Mouse (Mus musculus) megakaryocyte, adult 5-6 weeks (primary cell): Measurements from ENCODE around the gene Dusp8. TPM values are rescaled to one million over a fixed set of nuclear protein-coding genes. Genes with fewer than 3 reads are reported as not detected.
A peak's percentile ranks its signal among the peaks of the same experiment; 100 is the strongest.

Experiments
- ATAC-seq: 2 replicates; pipeline ENCODE4 v1.8.0; 2016; ENCODE audit warnings: mild to moderate bottlenecking, inconsistent platforms; ENCODE audit not compliant: poor library complexity, severe bottlenecking
- total RNA-seq, 2 experiments: library from RNA; stranded (forward) in 1 of 2; stranded (reverse) in 1 of 2; fragments of 153-499, 151-499 nt in 1 of 2; fragments of 221-1000, 200-1000 nt in 1 of 2; gene quantifications; 2 replicates each; pipeline versions ENCODE4 v1.2.3 to v1.2.4; 2015 to 2017

Gene Dusp8
- total RNA-seq, 2 experiments from 2014 or later = not detected

- ATAC-seq = peak; percentile 49
Observed at GRCm38 (mm10) chr7:142056601-142057061, 39.0 kb downstream of the Dusp8 start.

GRCm38 (mm10) chr7:142055431-142055830, 40.2 kb downstream of the Dusp8 start:
- no peak for ATAC-seq

GRCm38 (mm10) chr7:142050536-142050935, 45.1 kb downstream of the Dusp8 start:
- ATAC-seq = no peak

GRCm38 (mm10) chr7:142045932-142046331, 49.7 kb downstream of the Dusp8 start:
- no peak for ATAC-seq

GRCm38 (mm10) chr7:142045344-142045743, 50.3 kb downstream of the Dusp8 start:
- ATAC-seq = no peak

GRCm38 (mm10) chr7:142040756-142041155, 54.9 kb downstream of the Dusp8 start:
- peak; percentile 86 for ATAC-seq

- peak; percentile 71 for ATAC-seq
Observed at GRCm38 (mm10) chr7:142037553-142038170, 58.0 kb downstream of the Dusp8 start.

GRCm38 (mm10) chr7:142035048-142035811, 60.4 kb downstream of the Dusp8 start:
- ATAC-seq = no peak

- ATAC-seq = no peak
Observed at GRCm38 (mm10) chr7:142034198-142034597, 61.4 kb downstream of the Dusp8 start.

GRCm38 (mm10) chr7:142030073-142030472, 65.6 kb downstream of the Dusp8 start:
- no peak for ATAC-seq

Other genes with a start within 250 kb of the Dusp8 start
- 29.0 and 30.9 TPM in 2 replicates for gene Tollip, start 177.3 kb downstream of the Dusp8 start, total RNA-seq (2015)
- 30.7 and 38.7 TPM in 2 replicates for gene Tollip, start 177.3 kb downstream of the Dusp8 start, total RNA-seq (2017)
- not detected in 2 replicates for gene Brsk2, start 146.1 kb downstream of the Dusp8 start, total RNA-seq (2015)
- gene Brsk2, start 146.1 kb downstream of the Dusp8 start, total RNA-seq (2017) = not detected in 2 replicates
- 25.5 and 34.4 TPM in 2 replicates for gene Mob2, start 34.8 kb downstream of the Dusp8 start, total RNA-seq (2015)
- 29.7 and 31.7 TPM in 2 replicates for gene Mob2, start 34.8 kb downstream of the Dusp8 start, total RNA-seq (2017)
- gene Gm45618, start 24.9 kb upstream of the Dusp8 start, total RNA-seq (2015) = not detected in 2 replicates
- gene Gm45618, start 24.9 kb upstream of the Dusp8 start, total RNA-seq (2017) = not detected in 2 replicates
- gene Gm39115, start 40.2 kb upstream of the Dusp8 start, total RNA-seq (2015) = not detected in 2 replicates
- not detected in 2 replicates for gene Gm39115, start 40.2 kb upstream of the Dusp8 start, total RNA-seq (2017)
- not detected in 2 replicates for gene Gm45337, start 48.8 kb upstream of the Dusp8 start, total RNA-seq (2015)
- gene Gm45337, start 48.8 kb upstream of the Dusp8 start, total RNA-seq (2017) = not detected in 2 replicates
- gene Gm29735, start 61.3 kb upstream of the Dusp8 start, total RNA-seq (2015) = not detected in 2 replicates
- gene Gm29735, start 61.3 kb upstream of the Dusp8 start, total RNA-seq (2017) = not detected in 2 replicates
- not detected in 2 replicates for gene Gm4553, start 69.9 kb upstream of the Dusp8 start, total RNA-seq (2015)
- not detected in 2 replicates for gene Gm4553, start 69.9 kb upstream of the Dusp8 start, total RNA-seq (2017)
- gene Krtap5-2, start 80.2 kb upstream of the Dusp8 start, total RNA-seq (2015) = not detected in 2 replicates
- not detected in 2 replicates for gene Krtap5-2, start 80.2 kb upstream of the Dusp8 start, total RNA-seq (2017)
- not detected in 2 replicates for gene Gm10153, start 94.5 kb upstream of the Dusp8 start, total RNA-seq (2015)
- not detected in 2 replicates for gene Gm10153, start 94.5 kb upstream of the Dusp8 start, total RNA-seq (2017)
- not detected in 2 replicates for gene Krtap5-3, start 105.5 kb upstream of the Dusp8 start, total RNA-seq (2015)
- not detected in 2 replicates for gene Krtap5-3, start 105.5 kb upstream of the Dusp8 start, total RNA-seq (2017)
- not detected in 2 replicates for gene Gm7579, start 116.0 kb upstream of the Dusp8 start, total RNA-seq (2015)
- not detected in 2 replicates for gene Gm7579, start 116.0 kb upstream of the Dusp8 start, total RNA-seq (2017)
- gene Krtap5-5, start 134.1 kb upstream of the Dusp8 start, total RNA-seq (2015) = not detected in 2 replicates
- gene Krtap5-5, start 134.1 kb upstream of the Dusp8 start, total RNA-seq (2017) = not detected in 2 replicates
- not detected in 2 replicates for gene Gm40460, start 145.2 kb upstream of the Dusp8 start, total RNA-seq (2015)
- not detected in 2 replicates for gene Gm40460, start 145.2 kb upstream of the Dusp8 start, total RNA-seq (2017)
- not detected in 2 replicates for gene Gm2431, start 162.5 kb upstream of the Dusp8 start, total RNA-seq (2015)
- not detected in 2 replicates for gene Gm2431, start 162.5 kb upstream of the Dusp8 start, total RNA-seq (2017)
- not detected in 2 replicates for gene Gm4559, start 178.5 kb upstream of the Dusp8 start, total RNA-seq (2015)
- gene Gm4559, start 178.5 kb upstream of the Dusp8 start, total RNA-seq (2017) = not detected in 2 replicates
- gene Krtap5-1, start 201.3 kb upstream of the Dusp8 start, total RNA-seq (2015) = not detected in 2 replicates
- gene Krtap5-1, start 201.3 kb upstream of the Dusp8 start, total RNA-seq (2017) = not detected in 2 replicates
- gene Krtap5-4, start 207.7 kb upstream of the Dusp8 start, total RNA-seq (2015) = not detected in 2 replicates
- not detected in 2 replicates for gene Krtap5-4, start 207.7 kb upstream of the Dusp8 start, total RNA-seq (2017)